Mouse (Mus musculus): ENCODE data around the gene Tulp1.

The Tulp1 gene

GRCm38 (mm10) chr17:28313880-28314225 lies 51.2 kb downstream of the Tulp1 start:
- no peak for DNase-seq (ENCODE audit: low spot score)

- peak; percentile 97 for DNase-seq (ENCODE audit: low spot score)
These were observed 51.7 kb downstream of the Tulp1 start, which contains the start of gene Fance for GRCm38 (mm10) chr17:28313212-28313879. Fance (plus strand) TSS chr17:28313519.

GRCm38 (mm10) chr17:28312232-28313211 lies 52.5 kb downstream of the Tulp1 start:
- DNase-seq (ENCODE audit: low spot score), result no peak

GRCm38 (mm10) chr17:28311366-28312132 lies 53.5 kb downstream of the Tulp1 start:
- no peak for DNase-seq (ENCODE audit: low spot score)

- DNase-seq (ENCODE audit: low spot score), result no peak
These were observed 54.2 kb downstream of the Tulp1 start for GRCm38 (mm10) chr17:28310831-28311230.

GRCm38 (mm10) chr17:28308297-28309195 lies 56.5 kb downstream of the Tulp1 start:
- DNase-seq (ENCODE audit: low spot score), result peak; percentile 89

- DNase-seq (ENCODE audit: low spot score), result no peak
These were observed 59.9 kb downstream of the Tulp1 start for GRCm38 (mm10) chr17:28305172-28305571.

Measured in lung, postnatal 25 days (tissue).